Mouse (Mus musculus): Measurements from ENCODE around the gene Mpo. TPM values are rescaled to one million over a fixed set of nuclear protein-coding genes. Genes with fewer than 3 reads are reported as not detected.

Gene Mpo
- polyA plus RNA-seq, 1 experiment from 2014 or later, result 1.7 TPM

DNA sequence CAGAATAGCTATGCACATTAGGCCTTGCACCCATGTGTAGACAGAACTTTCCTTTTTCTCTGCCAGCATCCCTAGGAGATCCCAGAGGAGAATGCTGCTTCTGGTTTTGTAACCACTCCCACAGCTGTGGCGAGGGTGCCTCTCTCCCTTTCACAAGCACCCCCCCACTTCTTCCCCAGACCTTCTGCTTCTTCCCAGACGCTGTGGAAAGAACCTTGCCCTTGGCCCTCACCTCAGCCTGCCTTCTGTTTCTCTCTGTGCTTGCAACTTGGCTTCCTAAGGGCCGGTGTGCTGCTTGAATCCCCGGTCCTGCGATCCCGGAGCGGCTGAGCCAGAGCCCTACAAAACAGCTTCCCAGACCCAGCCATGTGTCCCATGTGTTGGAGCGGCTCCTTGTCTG is 42.4 kb upstream of the Mpo start:
- WGBS, result 81% methylated on average over 8 of the region's 8 CpGs
- H3K27ac ChIP-seq, result no peak overlapping the region
- H3K9me3 ChIP-seq, result no peaks in the 10 kb centered on the region
- H3K4me1 ChIP-seq (replicated peaks), result peaks cover 11% of the 10 kb centered on the region
- no peak overlapping the region for H3K9ac ChIP-seq (replicated peaks)
- H3K36me3 ChIP-seq, result no peaks in the 10 kb centered on the region
- H3K27me3 ChIP-seq, result no peaks in the 10 kb centered on the region
- H3K4me3 ChIP-seq (replicated peaks), result no peak overlapping the region
- H3K4me2 ChIP-seq, result no peak overlapping the region
- ATAC-seq (ENCODE audit: insufficient number of reproducible peaks, insufficient read depth, low FRiP score, low TSS enrichment, low read depth), result no peak

DNA sequence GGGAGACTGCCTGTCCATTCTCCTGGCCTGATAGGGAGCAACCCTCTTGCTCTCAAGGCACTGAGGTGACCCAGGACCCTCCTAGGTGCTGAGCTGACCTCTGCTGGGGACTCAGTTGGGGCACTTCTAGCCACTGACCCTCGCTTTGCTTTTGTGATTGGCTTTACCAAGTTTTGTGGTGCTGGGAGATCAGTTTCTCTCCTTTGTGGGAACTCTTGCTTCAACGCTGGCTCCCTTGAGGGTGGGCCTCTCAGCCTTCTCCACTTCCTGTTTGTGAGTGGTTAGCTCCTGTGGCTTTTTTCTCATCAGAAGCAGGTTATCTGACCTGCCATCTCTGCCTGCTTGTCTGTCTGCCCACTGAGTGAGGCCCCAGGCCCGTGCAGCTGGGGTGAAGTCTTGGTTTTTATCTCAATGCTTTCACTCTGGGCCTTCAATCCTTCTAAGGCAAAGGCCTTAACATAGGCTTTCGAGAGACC is 41.9 kb upstream of the Mpo start:
- Histone ChIP-seq H3K27ac (no peak overlapping the region), H3K9ac (replicated peaks) (no peak overlapping the region), H3K27me3 (no peaks in the 10 kb centered on the region), H3K4me2 (no peak overlapping the region), H3K9me3 (no peaks in the 10 kb centered on the region), H3K36me3 (no peaks in the 10 kb centered on the region), H3K4me1 (replicated peaks) (peaks cover 11% of the 10 kb centered on the region), H3K4me3 (replicated peaks) (no peak overlapping the region)
- 66% methylated on average over 4 of the region's 4 CpGs for WGBS
- no peak for ATAC-seq (ENCODE audit: insufficient number of reproducible peaks, insufficient read depth, low FRiP score, low TSS enrichment, low read depth)

DNA sequence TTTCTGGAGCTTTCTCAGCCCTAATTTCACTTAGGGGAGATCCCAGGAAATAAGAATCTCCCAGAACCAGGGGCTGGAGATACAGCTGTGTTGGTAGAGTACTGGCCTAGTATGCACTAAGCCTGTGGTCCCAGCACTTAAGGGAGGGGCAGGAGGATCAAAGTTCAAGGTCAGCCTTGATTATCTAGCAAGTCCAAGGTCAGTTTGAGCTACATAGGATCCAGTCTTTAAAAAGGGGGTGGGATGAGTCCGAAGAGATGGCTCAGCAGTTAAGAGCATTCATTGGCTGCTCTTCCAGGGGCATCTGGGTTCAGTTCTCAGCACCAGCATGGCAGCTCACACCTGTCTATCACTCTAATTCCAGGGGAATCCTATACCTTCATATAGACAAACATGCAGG is 41.1 kb upstream of the Mpo start:
- ATAC-seq (ENCODE audit: insufficient number of reproducible peaks, insufficient read depth, low FRiP score, low TSS enrichment, low read depth), result no peak
- Histone ChIP-seq H3K27me3 (no peaks in the 10 kb centered on the region), H3K9me3 (no peaks in the 10 kb centered on the region), H3K36me3 (no peaks in the 10 kb centered on the region), H3K4me1 (replicated peaks) (peaks cover 11% of the 10 kb centered on the region), H3K27ac (no peak overlapping the region), H3K9ac (replicated peaks) (no peak overlapping the region), H3K4me2 (no peak overlapping the region), H3K4me3 (replicated peaks) (no peak overlapping the region)
- 72% methylated on average over 1 of the region's 1 CpGs for WGBS

DNA sequence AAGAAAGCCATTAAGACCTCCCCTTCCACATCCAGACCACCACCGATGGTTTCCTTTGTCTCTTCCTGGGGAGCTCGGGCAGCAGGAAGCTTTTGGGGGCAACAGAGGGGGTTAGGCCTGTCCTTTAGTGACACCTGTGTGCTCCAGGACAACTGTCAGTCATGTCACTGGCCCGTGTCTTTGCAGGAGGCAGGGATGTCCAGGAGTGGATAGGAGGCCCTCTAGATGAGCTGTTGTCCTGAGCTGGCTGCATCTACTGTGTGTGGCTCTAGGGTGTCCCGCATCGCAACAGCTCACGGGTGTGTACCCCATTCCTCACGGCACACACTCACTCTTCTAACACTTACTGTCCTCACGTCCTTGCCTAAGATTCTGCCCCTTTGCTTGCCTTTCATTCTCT is 40.1 kb upstream of the Mpo start:
- no peak overlapping the region for H3K4me3 ChIP-seq (replicated peaks)
- H3K36me3 ChIP-seq, result no peaks in the 10 kb centered on the region
- no peak for ATAC-seq (ENCODE audit: insufficient number of reproducible peaks, insufficient read depth, low FRiP score, low TSS enrichment, low read depth)
- WGBS, result 84% methylated on average over 8 of the region's 8 CpGs
- no peak overlapping the region for H3K9ac ChIP-seq (replicated peaks)
- no peaks in the 10 kb centered on the region for H3K9me3 ChIP-seq
- peaks cover 11% of the 10 kb centered on the region for H3K4me1 ChIP-seq (replicated peaks)
- no peaks in the 10 kb centered on the region for H3K27me3 ChIP-seq
- H3K27ac ChIP-seq, result no peak overlapping the region
- no peak overlapping the region for H3K4me2 ChIP-seq

DNA sequence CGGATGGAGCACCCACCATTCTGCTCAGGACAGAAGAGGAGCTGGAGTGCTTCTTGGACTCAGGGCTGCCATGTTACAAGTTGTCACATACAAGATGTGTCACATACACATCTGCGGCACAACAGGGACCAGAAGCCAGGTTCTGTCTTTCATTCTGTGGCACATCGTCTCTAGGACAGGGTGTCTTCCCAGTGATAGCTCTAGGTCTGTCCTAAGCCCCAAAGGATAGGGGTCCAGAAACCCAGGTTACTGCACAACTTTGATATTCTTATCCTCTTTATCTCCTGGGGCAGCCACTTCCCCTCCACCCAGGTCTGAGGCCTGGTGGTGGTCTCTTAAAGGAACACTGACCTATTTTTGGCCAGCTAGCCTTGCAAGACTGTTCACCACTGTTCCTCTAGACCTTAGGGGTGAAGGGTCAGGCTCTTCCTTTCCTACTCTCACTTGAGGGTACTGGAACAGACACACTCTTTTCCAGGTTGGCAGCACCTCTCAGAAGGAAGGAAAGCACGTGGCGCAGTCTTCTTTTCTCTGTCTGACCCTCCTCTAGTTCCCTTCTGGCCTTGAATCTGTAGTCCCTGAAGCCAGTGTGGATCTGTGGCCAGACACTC is 39.4 kb upstream of the Mpo start:
- Histone ChIP-seq H3K4me2 (no peak overlapping the region), H3K36me3 (no peaks in the 10 kb centered on the region), H3K27me3 (0 out of 2 replicates have a peak, but pooled peaks cover 2% of the 10 kb centered on the region), H3K4me3 (replicated peaks) (no peak overlapping the region), H3K9ac (replicated peaks) (no peak overlapping the region), H3K9me3 (no peaks in the 10 kb centered on the region), H3K4me1 (replicated peaks) (peaks cover 11% of the 10 kb centered on the region), H3K27ac (no peak overlapping the region)
- no peak for ATAC-seq (ENCODE audit: insufficient number of reproducible peaks, insufficient read depth, low FRiP score, low TSS enrichment, low read depth)
- 86% methylated on average over 5 of the region's 5 CpGs for WGBS

DNA sequence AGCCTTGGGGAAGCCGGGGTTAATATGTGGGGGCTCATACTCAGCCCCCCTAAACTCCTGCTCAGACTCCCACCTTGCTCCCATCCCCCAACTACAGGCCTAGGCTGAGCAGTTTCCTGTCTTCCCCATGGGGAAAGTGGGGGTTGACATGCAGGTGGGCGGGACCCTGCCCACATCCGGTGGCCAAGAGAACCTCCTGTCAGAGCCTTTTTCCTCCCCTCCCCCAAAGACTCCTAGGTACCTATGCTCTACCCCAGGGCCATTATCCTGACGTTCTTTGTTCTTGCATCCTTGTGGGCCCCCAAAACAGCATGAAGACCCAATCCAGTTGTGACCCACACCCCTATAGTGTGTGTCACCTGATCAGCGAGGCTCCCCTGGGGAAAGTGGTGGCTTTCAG is 38.8 kb upstream of the Mpo start:
- ATAC-seq (ENCODE audit: insufficient number of reproducible peaks, insufficient read depth, low FRiP score, low TSS enrichment, low read depth), result no peak
- Histone ChIP-seq H3K4me3 (replicated peaks) (no peak overlapping the region), H3K36me3 (no peaks in the 10 kb centered on the region), H3K4me1 (replicated peaks) (peaks cover 8% of the 10 kb centered on the region), H3K9me3 (no peaks in the 10 kb centered on the region), H3K27me3 (peaks cover 5% of the 10 kb centered on the region), H3K27ac (no peak overlapping the region), H3K9ac (replicated peaks) (no peak overlapping the region), H3K4me2 (no peak overlapping the region)
- WGBS, result 71% methylated on average over 5 of the region's 5 CpGs

DNA sequence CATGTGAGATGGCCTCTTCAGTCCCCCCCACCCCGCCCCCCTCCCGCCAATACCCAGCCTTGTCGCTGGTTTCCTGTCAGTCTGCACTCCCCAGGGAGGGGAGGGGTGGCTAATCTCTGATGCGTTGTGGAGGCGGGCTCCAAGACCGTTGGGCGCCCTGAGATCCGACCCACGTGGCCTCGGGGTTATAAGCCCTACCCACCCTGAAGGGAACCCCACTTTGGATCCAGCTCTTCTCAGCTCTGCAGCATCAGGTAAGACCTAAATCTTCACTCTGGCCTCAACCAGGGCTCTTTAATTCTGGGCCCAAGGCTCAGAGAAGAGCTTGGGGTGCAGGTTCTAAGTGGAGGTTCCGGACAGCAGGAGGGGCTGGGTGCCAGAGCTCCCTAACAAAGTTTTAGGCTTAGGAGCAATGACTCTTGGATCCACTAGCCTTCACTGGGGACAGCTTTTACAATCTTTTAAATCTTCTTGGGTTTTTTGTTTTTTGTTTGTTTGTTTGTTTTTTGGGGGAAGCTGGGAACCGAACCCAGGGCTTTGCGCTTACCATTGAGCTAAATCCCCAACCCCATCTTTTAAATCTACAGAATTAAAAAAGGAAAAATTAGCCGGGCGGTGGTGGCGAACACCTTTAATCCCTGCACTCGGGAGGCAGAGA is 37.9 kb upstream of the Mpo start:
- ATAC-seq (ENCODE audit: insufficient number of reproducible peaks, insufficient read depth, low FRiP score, low TSS enrichment, low read depth), result no peak

DNA sequence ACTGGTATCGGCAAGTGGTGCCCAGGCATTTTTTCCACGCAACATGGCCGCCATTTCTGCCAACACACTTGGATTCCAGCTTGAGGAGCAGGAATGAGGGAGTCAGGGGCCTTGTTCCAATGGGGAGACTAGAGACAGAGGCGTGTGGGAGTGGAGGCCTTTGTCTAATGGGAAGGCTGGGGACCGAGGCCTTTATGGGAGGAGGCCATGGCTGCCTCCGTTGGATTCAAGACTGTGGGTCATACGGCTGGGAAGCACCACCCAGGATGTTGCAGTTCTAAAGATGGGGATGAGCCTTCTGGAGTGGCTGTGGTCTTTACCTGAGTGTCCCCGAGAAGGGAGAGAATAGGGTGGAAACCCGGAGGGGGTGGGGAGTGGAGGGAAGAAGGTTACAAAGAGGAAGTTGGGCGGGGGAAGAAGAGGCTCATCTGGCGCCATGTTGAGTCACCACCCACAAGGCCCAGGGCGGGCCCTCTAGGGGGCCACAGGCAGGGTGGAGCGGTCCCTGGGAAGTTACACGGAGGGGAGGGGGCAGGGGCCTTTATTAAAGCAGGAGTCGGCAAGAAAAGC is 37.0 kb upstream of the Mpo start:
- no peaks in the 10 kb centered on the region for H3K36me3 ChIP-seq
- H3K4me1 ChIP-seq (replicated peaks), result peaks cover 10% of the 10 kb centered on the region; the same call in 1 of the 2 replicates
- no peaks in the 10 kb centered on the region for H3K9me3 ChIP-seq
- no peak overlapping the region for H3K4me2 ChIP-seq
- 92% methylated on average over 15 of the region's 15 CpGs for WGBS
- H3K27ac ChIP-seq, result no peak overlapping the region
- peak overlapping the region; percentile 5; the same call in 1 of the 2 replicates for H3K4me3 ChIP-seq (replicated peaks)
- H3K27me3 ChIP-seq, result peaks cover 22% of the 10 kb centered on the region
- no peak overlapping the region for H3K9ac ChIP-seq (replicated peaks)
- ATAC-seq (ENCODE audit: insufficient number of reproducible peaks, insufficient read depth, low FRiP score, low TSS enrichment, low read depth), result no peak

More for the DNA sequence above, 37.9 kb upstream of the Mpo start:
- Histone ChIP-seq H3K4me3 (replicated peaks) (no peak overlapping the region), H3K36me3 (no peaks in the 10 kb centered on the region), H3K27ac (no peak overlapping the region), H3K9me3 (no peaks in the 10 kb centered on the region), H3K4me1 (replicated peaks) (peaks cover 10% of the 10 kb centered on the region; the same call in 1 of the 2 replicates), H3K27me3 (peaks cover 14% of the 10 kb centered on the region), H3K4me2 (no peak overlapping the region), H3K9ac (replicated peaks) (no peak overlapping the region)
- 74% methylated on average over 17 of the region's 17 CpGs for WGBS

DNA sequence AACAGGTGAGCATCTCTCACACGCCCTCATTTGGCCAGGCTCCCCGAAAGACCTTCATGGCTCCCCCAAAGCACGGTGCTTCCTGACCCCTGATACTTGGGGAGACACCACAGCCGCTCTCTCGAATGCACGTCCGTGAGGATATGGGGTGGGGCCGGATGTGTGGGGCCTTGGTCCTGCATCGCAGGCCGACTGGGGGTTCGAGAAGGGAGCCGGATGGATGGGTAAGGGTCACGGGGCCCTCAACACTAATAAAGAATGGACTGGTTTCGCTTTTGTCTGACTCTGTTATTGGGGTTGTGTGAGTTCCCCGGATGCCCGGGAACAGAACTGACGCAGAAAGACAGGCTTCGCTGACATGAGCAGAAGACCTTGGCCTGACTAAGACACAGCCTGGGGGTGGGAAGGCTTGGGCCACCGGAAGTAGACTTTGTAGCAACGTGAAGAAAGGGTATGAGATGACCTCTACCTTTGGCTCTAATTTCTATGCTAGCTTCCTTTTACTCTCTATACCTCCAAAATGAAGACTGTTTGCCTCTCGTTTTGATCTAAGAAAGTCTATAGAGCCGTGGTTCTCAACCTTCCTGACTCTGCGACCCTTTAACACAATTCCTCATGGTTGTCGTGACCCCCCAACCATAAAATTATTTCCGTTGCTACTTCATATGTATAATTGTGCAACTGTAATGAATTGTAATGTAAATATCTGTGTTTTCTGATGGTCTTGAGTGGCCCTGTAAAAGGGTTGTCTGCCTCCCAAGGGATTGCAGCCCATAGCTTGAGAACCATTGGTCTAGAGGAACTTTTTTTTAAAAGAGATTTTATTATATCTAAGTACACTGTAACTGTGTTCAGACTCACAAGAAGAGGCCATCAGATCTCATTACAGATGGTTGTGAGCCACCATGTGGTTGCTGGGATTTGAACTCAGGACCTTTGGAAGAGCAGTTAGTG is 36.1 kb upstream of the Mpo start:
- H3K27me3 ChIP-seq, result peaks cover 32% of the 10 kb centered on the region
- no peak overlapping the region for H3K4me2 ChIP-seq
- peaks cover 10% of the 10 kb centered on the region; the same call in 1 of the 2 replicates for H3K4me1 ChIP-seq (replicated peaks)
- no peak overlapping the region for H3K27ac ChIP-seq
- 87% methylated on average over 25 of the region's 25 CpGs for WGBS
- H3K36me3 ChIP-seq, result no peaks in the 10 kb centered on the region
- no peak for ATAC-seq (ENCODE audit: insufficient number of reproducible peaks, insufficient read depth, low FRiP score, low TSS enrichment, low read depth)
- no peak overlapping the region for H3K9ac ChIP-seq (replicated peaks)
- no peaks in the 10 kb centered on the region for H3K9me3 ChIP-seq
- no peak overlapping the region for H3K4me3 ChIP-seq (replicated peaks)

DNA sequence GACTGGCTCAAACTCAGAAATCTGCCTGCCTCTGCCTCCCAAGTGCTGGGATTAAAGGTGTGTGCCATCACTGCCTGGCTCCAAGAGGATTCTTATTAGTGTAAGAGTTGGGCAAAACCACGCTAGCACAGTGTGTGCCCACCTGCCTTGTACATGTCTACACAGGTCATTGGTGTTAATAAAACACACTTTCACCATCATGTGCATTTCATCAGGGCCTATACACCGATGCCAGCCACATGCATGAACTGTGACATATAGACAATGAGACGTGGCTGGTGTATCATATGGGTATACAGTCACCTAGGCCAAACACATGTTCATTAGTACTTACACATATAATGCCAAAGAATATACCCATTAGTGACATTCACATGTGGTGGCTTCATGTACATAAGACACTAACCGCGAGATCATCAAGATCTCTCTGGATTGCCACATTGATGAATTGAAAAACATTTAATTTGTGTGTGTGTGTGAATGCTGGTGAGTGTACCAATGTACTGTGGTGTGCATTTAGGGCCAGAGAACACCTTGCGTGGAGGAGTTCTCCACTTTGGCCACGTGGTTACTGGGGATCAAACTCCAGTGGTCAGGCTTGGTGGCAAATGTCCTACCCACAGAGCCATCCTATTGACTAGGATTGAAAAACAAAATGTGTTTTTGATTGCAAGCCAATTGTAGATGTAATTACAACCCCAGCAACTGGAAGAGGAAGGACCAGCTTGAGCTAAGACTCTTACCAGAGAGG is 35.0 kb upstream of the Mpo start:
- Histone ChIP-seq H3K27me3 (peaks cover 42% of the 10 kb centered on the region), H3K27ac (no peak overlapping the region), H3K36me3 (no peaks in the 10 kb centered on the region), H3K4me1 (replicated peaks) (peaks cover 14% of the 10 kb centered on the region), H3K9ac (replicated peaks) (no peak overlapping the region), H3K4me2 (no peak overlapping the region), H3K9me3 (no peaks in the 10 kb centered on the region), H3K4me3 (replicated peaks) (no peak overlapping the region)
- 82% methylated on average over 7 of the region's 7 CpGs for WGBS
- ATAC-seq (ENCODE audit: insufficient number of reproducible peaks, insufficient read depth, low FRiP score, low TSS enrichment, low read depth), result no peak

All from limb, embryonic 12.5 days (tissue).